Mouse (Mus musculus): ENCODE measurements at regions not wholly inside any gene's neighbourhood (a gene's known extent, or its start where the extent isn't known, plus 50 kb on each side); places are given as distances from the start of the nearest gene placed in this dataset.

DNA sequence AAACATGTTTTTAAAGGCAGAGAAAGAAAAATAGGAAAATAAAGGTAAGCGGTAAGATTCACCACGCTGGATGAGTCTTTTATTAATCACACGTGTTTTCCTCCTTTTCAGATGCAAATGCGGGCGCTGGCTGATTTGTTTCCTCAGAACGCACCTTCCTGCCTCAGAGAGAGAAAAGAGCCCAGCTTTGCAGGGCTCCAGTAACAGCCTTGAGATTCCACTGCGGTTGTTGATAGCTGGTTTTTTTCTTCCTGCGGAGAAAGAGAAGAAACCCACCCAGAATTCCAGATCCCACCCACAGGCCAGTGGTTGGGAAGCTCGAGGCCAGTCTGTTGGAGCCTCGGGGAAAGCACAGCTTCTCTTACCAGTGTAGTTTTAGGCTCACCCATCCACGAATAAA, 68.6 kb upstream of the Spaca7 start:
- no peak for DNase-seq

- no peak for DNase-seq
Observed at GRCm38 (mm10) chr8:12504777-12505176, 68.1 kb upstream of the Spaca7 start.

- no peak for DNase-seq
Observed at GRCm38 (mm10) chr8:12510233-12510632, 62.6 kb upstream of the Spaca7 start.

- no peak for DNase-seq
Observed at GRCm38 (mm10) chr8:12513042-12513441, 59.8 kb upstream of the Spaca7 start.

GRCm38 (mm10) chr8:12514138-12514537, 58.7 kb upstream of the Spaca7 start:
- no peak for DNase-seq

DNA sequence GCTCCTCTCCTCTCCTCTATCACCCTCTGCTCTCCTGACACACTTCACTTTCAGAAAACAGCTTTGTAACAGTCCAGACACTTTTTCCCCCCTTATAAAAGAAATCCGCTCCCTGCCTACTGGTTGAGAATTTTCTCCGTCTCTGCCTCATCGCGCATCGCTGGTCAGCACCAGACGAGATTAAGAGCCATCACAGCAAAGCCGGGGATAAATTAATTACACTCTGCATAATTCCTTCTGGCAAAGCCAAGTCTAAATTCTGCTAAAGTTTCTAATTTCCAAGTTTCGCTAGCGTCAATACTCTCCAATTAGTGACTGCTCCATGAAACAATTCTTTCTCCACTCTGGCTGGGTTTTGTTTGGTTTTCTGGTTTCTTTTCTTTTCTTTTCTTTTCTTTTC, 51.2 kb upstream of the Spaca7 start:
- DNase-seq: no peak
